Mouse (Mus musculus) stomach, postnatal 0 days (tissue): ENCODE measurements at regions not wholly inside any gene's neighbourhood (a gene's known extent, or its start where the extent isn't known, plus 50 kb on each side); places are given as distances from the start of the nearest gene placed in this dataset.

Experiments
- CTCF ChIP-seq: IDR thresholded peaks from 2 replicates; pipeline ENCODE4 v1.5.1; 2016; ENCODE audit warnings: antibody characterized with exemption, low read depth, mild to moderate bottlenecking, moderate library complexity
- EP300 ChIP-seq: optimal IDR thresholded peaks from 2 replicates; pipeline ENCODE3; 2016; ENCODE audit warnings: antibody characterized with exemption

- no peak for TF ChIP-seq CTCF
- TF ChIP-seq EP300, result no peak
Measured at GRCm38 (mm10) chr5:118352142-118352541, 107.1 kb downstream of the 2410131K14Rik start.
